Mouse (Mus musculus) brain, embryonic 14.5 days (tissue): Measurements from ENCODE around the gene Rab32. TPM values are rescaled to one million over a fixed set of nuclear protein-coding genes. Genes with fewer than 3 reads are reported as not detected.
"Not testable (repeated sequence)": the region's sequence is repeated elsewhere in the genome, so short reads cannot be mapped to it uniquely, and the experiment has no call there.

Experiments used
- DNase-seq: peaks from one replicate; pipeline ENCODE4 v3.0.0-alpha.2; 2011; ENCODE audit warnings: low read depth
- CTCF ChIP-seq: fragments of 200-500 bp; IDR thresholded peaks from 2 replicates; pipeline ENCODE4 v1.5.1; 2012; ENCODE audit warnings: inconsistent platforms, mild to moderate bottlenecking, moderate library complexity, borderline replicate concordance; ENCODE audit not compliant: insufficient read depth, insufficient read length; ENCODE audit errors: extremely low read depth
- POLR2A ChIP-seq: fragments of 200-500 bp; IDR thresholded peaks from 2 replicates; pipeline ENCODE4 v1.6.1; 2012; ENCODE audit warnings: mild to moderate bottlenecking, inconsistent platforms, borderline replicate concordance; ENCODE audit not compliant: poor library complexity, insufficient read depth, insufficient read length, severe bottlenecking; ENCODE audit errors: extremely low read depth
- polyA plus RNA-seq: library from polyadenylated mRNA; depleted of rRNA; stranded (reverse); fragments of >200 nt; gene quantifications from 2 replicates; pipeline ENCODE4 v1.2.3, GENCODE M21; 2012; rRNA removed

Rab32 gene
- polyA plus RNA-seq: 2.4 and 3.2 TPM in 2 replicates

DNA sequence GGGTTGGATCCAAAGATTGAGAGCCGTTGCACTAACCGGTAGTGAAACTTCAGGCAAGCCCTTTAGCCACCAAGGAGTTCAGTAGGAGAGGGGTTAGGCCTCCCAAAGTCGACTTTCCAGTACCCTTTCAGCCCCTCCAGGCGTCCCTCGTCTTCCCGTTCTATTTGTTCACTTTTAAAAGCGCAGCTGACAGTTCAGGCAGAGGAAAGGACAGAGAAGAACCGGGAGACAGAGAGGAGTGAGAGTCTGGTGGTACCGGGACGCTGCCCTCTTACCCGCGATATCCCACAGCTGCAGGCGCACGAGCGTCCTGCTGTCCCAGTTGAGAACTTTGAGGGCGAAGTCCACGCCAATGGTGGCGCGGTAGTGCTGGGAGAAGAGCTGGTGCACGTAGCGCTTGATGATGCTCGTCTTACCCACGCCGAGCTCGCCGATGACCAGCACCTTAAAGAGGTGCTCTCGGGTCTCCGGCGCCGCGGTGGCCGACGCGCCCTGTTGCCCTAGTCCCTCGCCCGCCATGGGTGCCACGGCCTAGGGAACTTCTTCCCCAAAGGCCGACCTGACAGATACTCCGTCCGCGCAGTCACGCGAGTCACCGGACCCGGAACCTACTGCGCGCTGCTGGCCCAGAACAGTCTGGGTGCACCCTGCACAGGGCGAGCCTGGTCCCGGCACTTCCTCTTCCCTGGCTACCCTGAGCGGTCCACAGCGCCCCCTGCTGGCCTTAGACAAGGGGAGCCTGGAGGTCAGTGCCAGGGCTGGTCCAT, at the start of gene Rab32:
TSS of gene Rab32 (minus strand) at position 696 of the 767 bp plus-strand sequence.
- DNase-seq: peak; percentile 87
- no peak for TF ChIP-seq POLR2A
- peak; percentile 93 for TF ChIP-seq CTCF

DNA sequence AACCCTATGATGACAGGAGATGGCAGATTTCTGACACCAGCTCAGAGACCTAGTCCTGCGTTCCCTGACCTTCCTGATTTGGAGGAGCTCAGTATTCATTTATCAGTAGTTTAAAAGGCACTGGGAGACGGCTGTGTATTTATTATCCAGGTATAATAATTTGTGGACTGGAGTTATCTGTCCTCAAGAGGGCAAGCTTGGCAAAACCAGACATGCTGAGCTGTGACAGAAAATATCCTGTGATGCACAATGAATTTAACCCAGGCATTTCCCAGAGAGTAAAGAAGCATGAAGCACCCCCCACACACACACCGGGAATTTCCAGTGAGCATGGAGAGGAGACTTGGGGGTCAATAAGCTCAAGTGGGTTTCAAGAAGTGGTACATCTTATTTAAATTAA, 42.7 kb upstream of the Rab32 start:
- DNase-seq: no peak
- TF ChIP-seq CTCF (no peak), POLR2A (no peak)

DNA sequence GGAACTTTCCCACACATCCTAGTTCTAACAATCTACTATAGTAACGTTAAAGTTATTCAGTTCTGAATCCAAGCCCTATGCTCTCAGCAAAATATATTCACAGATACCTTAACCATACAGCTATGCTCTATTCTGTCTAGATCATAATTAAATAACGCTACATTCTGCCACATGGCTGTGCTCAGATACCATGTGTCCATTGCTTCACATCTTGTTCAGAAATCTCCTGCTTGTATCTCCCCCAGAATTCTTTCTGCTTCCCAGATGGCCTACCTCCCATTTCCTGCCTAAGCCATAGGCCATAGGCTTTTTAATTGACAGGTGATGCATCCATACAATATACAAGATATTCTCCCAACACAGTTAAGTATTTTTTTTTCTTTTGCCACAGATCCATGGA, 39.4 kb upstream of the Rab32 start:
- not testable (repeated sequence) for DNase-seq

DNA sequence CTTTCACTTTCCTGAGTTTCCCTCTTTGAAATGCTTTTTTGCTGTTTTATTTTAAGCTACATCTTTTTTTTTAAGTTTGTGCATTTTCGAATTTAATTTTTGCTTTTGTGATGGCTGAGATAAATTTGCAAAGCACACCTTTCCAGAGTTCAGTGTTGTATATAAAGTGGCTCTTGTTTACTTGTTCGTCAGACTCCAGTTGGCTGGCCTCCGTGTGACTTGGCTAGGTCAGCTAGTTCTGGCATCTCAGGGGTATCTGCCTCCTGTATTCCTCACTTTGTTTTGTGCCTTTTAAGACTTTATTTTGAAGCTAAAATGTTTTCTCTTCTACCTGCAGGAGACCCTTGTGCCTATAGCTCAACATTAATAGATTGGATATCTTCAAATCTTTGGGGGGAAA, 22.7 kb upstream of the Rab32 start:
- TF ChIP-seq CTCF (no peak), POLR2A (no peak)
- no peak for DNase-seq

DNA sequence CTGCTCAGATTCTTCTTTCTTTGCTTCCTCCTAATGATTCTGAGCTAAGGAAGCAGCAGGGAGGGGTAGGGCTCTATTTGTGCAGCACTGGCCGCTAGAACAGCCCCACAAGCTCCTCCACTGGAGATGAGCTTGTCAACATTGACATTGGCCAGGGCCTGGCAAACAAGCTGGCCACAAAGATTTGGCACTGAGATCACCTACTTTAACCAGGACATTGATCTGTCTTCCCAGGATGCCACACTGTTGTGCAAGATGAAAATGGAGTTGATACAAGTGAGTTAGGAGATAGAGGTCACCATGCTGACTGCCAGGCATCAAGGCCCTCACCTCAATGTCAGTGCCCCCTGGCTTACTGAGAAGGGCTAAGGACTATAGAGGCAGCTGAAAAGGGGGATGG, 21.8 kb upstream of the Rab32 start:
- no peak for TF ChIP-seq POLR2A
- TF ChIP-seq CTCF: no peak
- no peak for DNase-seq

DNA sequence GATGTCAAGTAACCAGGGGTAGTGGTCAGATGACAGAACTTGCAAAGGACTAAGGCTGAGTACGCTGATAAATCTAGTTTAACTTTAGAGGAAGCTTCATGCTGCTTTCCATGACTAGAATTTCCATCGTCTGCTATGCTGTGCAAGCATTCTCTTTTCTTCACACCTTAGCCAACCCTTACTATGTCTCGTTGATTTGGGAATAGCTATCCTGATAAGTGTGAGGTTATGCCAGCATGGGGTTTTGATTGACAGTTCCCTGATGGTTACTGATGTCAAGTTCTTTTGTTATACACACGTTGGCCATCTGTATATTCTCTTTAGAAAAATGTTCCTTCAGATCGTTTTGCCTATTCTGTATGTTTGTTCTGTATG, 259 bp upstream of the Rab32 start:
- TF ChIP-seq CTCF: no peak
- TF ChIP-seq POLR2A: no peak

DNA sequence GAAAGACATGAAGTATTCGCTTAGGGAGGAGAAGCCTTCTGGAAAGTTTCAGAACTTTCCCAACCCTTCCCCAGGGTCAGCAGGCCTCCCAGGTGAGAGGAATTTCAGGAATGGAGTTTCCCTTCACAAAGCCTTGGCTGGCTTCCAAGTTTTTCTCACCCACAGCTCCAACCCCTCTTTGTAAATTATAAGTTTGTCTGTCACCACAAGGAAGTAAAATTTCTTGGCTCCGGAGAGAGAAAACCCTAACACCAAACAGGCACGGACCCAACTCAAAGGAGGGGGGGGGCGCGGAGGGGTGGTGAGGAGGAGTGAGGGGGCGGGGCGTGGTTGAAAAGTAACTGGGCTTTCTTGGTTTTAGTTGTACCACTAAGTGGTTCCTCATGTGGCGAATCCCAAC, 980 bp downstream of the Rab32 start:
- peak; percentile 37 for DNase-seq
- TF ChIP-seq CTCF: no peak
- no peak for TF ChIP-seq POLR2A

More for the DNA sequence above, 259 bp upstream of the Rab32 start:
- DNase-seq: no peak

DNA sequence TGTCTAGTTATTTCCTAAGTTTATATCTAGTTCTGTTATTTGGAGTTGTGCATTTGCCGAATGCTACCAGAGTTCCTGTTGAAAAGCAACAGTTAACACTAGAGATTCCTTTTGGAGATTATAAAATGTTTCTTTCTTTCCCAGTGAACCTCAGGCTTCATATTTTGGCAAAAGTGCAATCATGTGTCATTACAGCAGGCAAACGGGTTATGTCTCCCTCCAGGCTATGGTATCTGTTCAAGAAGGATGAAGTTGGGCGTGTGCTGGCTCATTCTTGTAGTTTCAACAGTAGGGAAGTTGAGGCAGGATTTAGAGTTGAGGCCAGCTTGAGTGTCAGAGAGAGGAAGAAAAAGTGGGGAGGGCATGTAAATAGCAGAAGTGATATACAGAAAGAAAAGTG, 2.4 kb downstream of the Rab32 start:
- DNase-seq: no peak
- TF ChIP-seq POLR2A (no peak), CTCF (no peak)

DNA sequence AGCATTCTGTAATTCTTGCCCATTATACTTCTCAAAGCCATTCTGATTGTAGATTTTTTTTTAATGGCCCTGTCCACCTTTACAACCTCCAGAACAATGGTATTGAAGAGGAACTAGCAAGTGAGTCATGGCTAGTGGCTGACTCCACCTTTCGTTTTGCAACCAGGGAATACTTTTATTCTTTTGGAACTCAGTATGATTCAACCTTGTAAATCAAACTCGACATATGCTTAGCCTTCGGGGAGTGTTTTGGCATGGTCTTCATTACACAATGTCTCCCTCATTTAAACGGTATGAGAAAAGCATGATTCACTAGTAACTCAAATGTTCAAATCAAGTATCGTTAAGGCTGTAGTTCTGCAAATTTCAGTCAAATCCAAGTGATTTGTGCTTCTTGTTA, 2.8 kb downstream of the Rab32 start:
- TF ChIP-seq CTCF: no peak
- no peak for TF ChIP-seq POLR2A
- no peak for DNase-seq

DNA sequence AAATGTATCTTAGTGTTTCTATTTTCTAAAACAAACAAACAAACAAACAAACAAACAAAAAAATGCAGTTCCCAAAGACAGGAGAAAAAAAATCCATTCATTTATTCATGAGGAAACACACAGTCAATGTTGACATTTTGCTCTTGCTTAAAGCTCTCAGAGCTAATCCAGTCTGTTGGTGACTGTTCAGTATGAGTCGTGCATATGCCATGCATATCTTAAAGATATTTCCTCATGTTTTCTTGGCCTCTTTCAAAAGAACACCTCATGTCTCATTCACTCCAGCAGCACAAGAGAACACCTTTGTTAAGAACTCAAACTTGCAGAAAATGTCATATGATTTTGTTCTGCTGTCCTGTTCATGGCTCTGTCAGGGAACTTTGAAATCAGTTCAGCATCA, 7.9 kb downstream of the Rab32 start:
- DNase-seq: no peak
- TF ChIP-seq POLR2A (no peak), CTCF (no peak)

DNA sequence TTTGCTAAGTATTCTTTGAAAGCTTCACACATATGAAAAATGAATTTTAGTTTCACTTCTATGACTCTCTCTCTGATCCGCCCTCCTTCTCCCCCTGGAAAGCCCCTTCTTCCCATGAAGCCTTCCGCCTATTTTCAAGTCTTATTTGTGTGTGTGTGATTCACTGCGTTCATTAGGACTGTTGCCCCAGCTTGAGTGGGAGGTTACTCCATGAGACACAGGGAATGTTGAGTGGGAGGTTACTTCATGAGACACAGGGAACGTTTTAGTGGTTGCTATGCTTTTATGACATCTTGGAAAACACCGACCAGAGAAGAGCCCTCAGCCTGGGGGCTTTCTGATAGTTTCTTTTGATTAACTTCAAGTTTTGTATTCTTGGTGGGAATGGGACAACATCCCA, 11.4 kb downstream of the Rab32 start:
- TF ChIP-seq CTCF (no peak), POLR2A (no peak)
- DNase-seq: no peak

DNA sequence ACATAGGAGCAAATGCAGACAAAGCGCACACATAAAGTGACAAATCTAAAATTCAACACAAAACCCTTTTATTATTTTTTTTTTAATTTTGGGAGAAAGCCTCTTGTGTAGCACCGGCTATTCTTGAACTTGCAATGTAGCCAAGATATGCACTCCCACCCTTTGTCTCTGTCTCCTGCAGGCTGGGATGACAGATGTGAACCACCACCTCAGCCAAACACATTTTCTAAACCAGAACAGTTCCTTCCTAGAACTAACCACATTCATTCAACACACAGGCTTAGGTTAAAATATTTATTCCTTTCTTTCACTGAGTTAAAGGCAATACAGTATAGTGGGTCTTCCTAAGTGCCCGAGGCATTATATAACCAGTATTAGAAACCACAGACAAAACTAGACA, 13.1 kb downstream of the Rab32 start:
- no peak for DNase-seq
- no peak for TF ChIP-seq POLR2A
- no peak for TF ChIP-seq CTCF

Other genes starting within 250 kb of the Rab32 start
- gene Adgb, start 85.9 kb downstream of the Rab32 start, polyA plus RNA-seq: 0.16 and 0.29 TPM in 2 replicates
- not detected in 2 replicates for gene Gm10944, start 123.1 kb upstream of the Rab32 start, polyA plus RNA-seq